Mouse (Mus musculus): ENCODE measurements around the gene Tcaf1. TPM values are rescaled to one million over a fixed set of nuclear protein-coding genes. Genes with fewer than 3 reads are reported as not detected.

Gene Tcaf1
- 3.0 and 12.7 TPM in 2 replicates for total RNA-seq (2017)

GRCm38 (mm10) chr6:42709291-42710211 lies at the start of gene Tcaf1:
Gene Tcaf1 (minus strand): TSS chr6:42710088.
- ATAC-seq (replicated peaks in 1 of 2; ENCODE audit: insufficient read depth in 1 of 2, low FRiP score in 2 of 2, low TSS enrichment in 1 of 2, low read depth in 1 of 2, poor library complexity in 2 of 2, severe bottlenecking in 2 of 2): peak in 1 of 2 experiments; percentile 42; a peak in 1 of 4 replicates

GRCm38 (mm10) chr6:42756104-42756503 lies 46.2 kb upstream of the Tcaf1 start, which contains the start of gene Olfr38:
Gene Olfr38 (plus strand): TSS chr6:42756404.
- ATAC-seq (replicated peaks in 1 of 2; ENCODE audit: insufficient read depth in 1 of 2, low FRiP score in 2 of 2, low TSS enrichment in 1 of 2, low read depth in 1 of 2, poor library complexity in 2 of 2, severe bottlenecking in 2 of 2): no peak

- ATAC-seq (replicated peaks in 1 of 2; ENCODE audit: insufficient read depth in 1 of 2, low FRiP score in 2 of 2, low TSS enrichment in 1 of 2, low read depth in 1 of 2, poor library complexity in 2 of 2, severe bottlenecking in 2 of 2): no peak
Measured at GRCm38 (mm10) chr6:42747846-42748245, 38.0 kb upstream of the Tcaf1 start.

GRCm38 (mm10) chr6:42742303-42742702 lies 32.4 kb upstream of the Tcaf1 start:
- ATAC-seq (replicated peaks in 1 of 2; ENCODE audit: insufficient read depth in 1 of 2, low FRiP score in 2 of 2, low TSS enrichment in 1 of 2, low read depth in 1 of 2, poor library complexity in 2 of 2, severe bottlenecking in 2 of 2): no peak

GRCm38 (mm10) chr6:42739071-42739470 lies 29.2 kb upstream of the Tcaf1 start, which contains the start of gene Olfr453:
Gene Olfr453 (plus strand): TSS chr6:42739371.
- ATAC-seq (replicated peaks in 1 of 2; ENCODE audit: insufficient read depth in 1 of 2, low FRiP score in 2 of 2, low TSS enrichment in 1 of 2, low read depth in 1 of 2, poor library complexity in 2 of 2, severe bottlenecking in 2 of 2): no peak

- no peak for ATAC-seq (replicated peaks in 1 of 2; ENCODE audit: insufficient read depth in 1 of 2, low FRiP score in 2 of 2, low TSS enrichment in 1 of 2, low read depth in 1 of 2, poor library complexity in 2 of 2, severe bottlenecking in 2 of 2)
Measured at GRCm38 (mm10) chr6:42717973-42718372, 8.1 kb upstream of the Tcaf1 start.

- no peak for ATAC-seq (replicated peaks in 1 of 2; ENCODE audit: insufficient read depth in 1 of 2, low FRiP score in 2 of 2, low TSS enrichment in 1 of 2, low read depth in 1 of 2, poor library complexity in 2 of 2, severe bottlenecking in 2 of 2)
Measured at GRCm38 (mm10) chr6:42714668-42715067, 4.8 kb upstream of the Tcaf1 start.

- ATAC-seq (replicated peaks in 1 of 2; ENCODE audit: insufficient read depth in 1 of 2, low FRiP score in 2 of 2, low TSS enrichment in 1 of 2, low read depth in 1 of 2, poor library complexity in 2 of 2, severe bottlenecking in 2 of 2): peak; percentile 91 to 92
Measured at GRCm38 (mm10) chr6:42692517-42693190, 17.2 kb downstream of the Tcaf1 start.

- ATAC-seq (replicated peaks in 1 of 2; ENCODE audit: insufficient read depth in 1 of 2, low FRiP score in 2 of 2, low TSS enrichment in 1 of 2, low read depth in 1 of 2, poor library complexity in 2 of 2, severe bottlenecking in 2 of 2): peak; percentile 63 to 74
Measured at GRCm38 (mm10) chr6:42692154-42692516, 17.8 kb downstream of the Tcaf1 start.

- no peak for ATAC-seq (replicated peaks in 1 of 2; ENCODE audit: insufficient read depth in 1 of 2, low FRiP score in 2 of 2, low TSS enrichment in 1 of 2, low read depth in 1 of 2, poor library complexity in 2 of 2, severe bottlenecking in 2 of 2)
Measured at GRCm38 (mm10) chr6:42689761-42690160, 20.1 kb downstream of the Tcaf1 start.

- ATAC-seq (replicated peaks in 1 of 2; ENCODE audit: insufficient read depth in 1 of 2, low FRiP score in 2 of 2, low TSS enrichment in 1 of 2, low read depth in 1 of 2, poor library complexity in 2 of 2, severe bottlenecking in 2 of 2): no peak
Measured at GRCm38 (mm10) chr6:42687907-42688306, 22.0 kb downstream of the Tcaf1 start.

- ATAC-seq (replicated peaks in 1 of 2; ENCODE audit: insufficient read depth in 1 of 2, low FRiP score in 2 of 2, low TSS enrichment in 1 of 2, low read depth in 1 of 2, poor library complexity in 2 of 2, severe bottlenecking in 2 of 2): no peak
Measured at GRCm38 (mm10) chr6:42680077-42680476, 29.8 kb downstream of the Tcaf1 start.

- ATAC-seq (replicated peaks in 1 of 2; ENCODE audit: insufficient read depth in 1 of 2, low FRiP score in 2 of 2, low TSS enrichment in 1 of 2, low read depth in 1 of 2, poor library complexity in 2 of 2, severe bottlenecking in 2 of 2): no peak
Measured at GRCm38 (mm10) chr6:42676011-42676410, 33.9 kb downstream of the Tcaf1 start.

GRCm38 (mm10) chr6:42671767-42672166 lies 38.1 kb downstream of the Tcaf1 start:
- no peak for ATAC-seq (replicated peaks in 1 of 2; ENCODE audit: insufficient read depth in 1 of 2, low FRiP score in 2 of 2, low TSS enrichment in 1 of 2, low read depth in 1 of 2, poor library complexity in 2 of 2, severe bottlenecking in 2 of 2)

- ATAC-seq (replicated peaks in 1 of 2; ENCODE audit: insufficient read depth in 1 of 2, low FRiP score in 2 of 2, low TSS enrichment in 1 of 2, low read depth in 1 of 2, poor library complexity in 2 of 2, severe bottlenecking in 2 of 2): no peak
Measured at GRCm38 (mm10) chr6:42667722-42668121, 42.2 kb downstream of the Tcaf1 start.

- ATAC-seq (replicated peaks in 1 of 2; ENCODE audit: insufficient read depth in 1 of 2, low FRiP score in 2 of 2, low TSS enrichment in 1 of 2, low read depth in 1 of 2, poor library complexity in 2 of 2, severe bottlenecking in 2 of 2): no peak
Measured at GRCm38 (mm10) chr6:42661739-42662138, 48.1 kb downstream of the Tcaf1 start.

- peak; percentile 93 to 95 for ATAC-seq (replicated peaks in 1 of 2; ENCODE audit: insufficient read depth in 1 of 2, low FRiP score in 2 of 2, low TSS enrichment in 1 of 2, low read depth in 1 of 2, poor library complexity in 2 of 2, severe bottlenecking in 2 of 2)
Measured at GRCm38 (mm10) chr6:42644912-42645549, 64.9 kb downstream of the Tcaf1 start, which contains the start of gene Tcaf2. Gene Tcaf2 (minus strand): TSS chr6:42645254.

- ATAC-seq (replicated peaks in 1 of 2; ENCODE audit: insufficient read depth in 1 of 2, low FRiP score in 2 of 2, low TSS enrichment in 1 of 2, low read depth in 1 of 2, poor library complexity in 2 of 2, severe bottlenecking in 2 of 2): no peak
Measured at GRCm38 (mm10) chr6:42634393-42634792, 75.5 kb downstream of the Tcaf1 start.

All from hematopoietic stem cell, adult 5-6 weeks (primary cell).